Mouse (Mus musculus): Measurements from ENCODE around the gene Smyd2. TPM values are rescaled to one million over a fixed set of nuclear protein-coding genes. Genes with fewer than 3 reads are reported as not detected.
A peak's percentile ranks its signal among the peaks of the same experiment; 100 is the strongest.

Smyd2 gene
- total RNA-seq, 2 experiments from 2014 or later, result 77.5 to 83.2 TPM

DNA sequence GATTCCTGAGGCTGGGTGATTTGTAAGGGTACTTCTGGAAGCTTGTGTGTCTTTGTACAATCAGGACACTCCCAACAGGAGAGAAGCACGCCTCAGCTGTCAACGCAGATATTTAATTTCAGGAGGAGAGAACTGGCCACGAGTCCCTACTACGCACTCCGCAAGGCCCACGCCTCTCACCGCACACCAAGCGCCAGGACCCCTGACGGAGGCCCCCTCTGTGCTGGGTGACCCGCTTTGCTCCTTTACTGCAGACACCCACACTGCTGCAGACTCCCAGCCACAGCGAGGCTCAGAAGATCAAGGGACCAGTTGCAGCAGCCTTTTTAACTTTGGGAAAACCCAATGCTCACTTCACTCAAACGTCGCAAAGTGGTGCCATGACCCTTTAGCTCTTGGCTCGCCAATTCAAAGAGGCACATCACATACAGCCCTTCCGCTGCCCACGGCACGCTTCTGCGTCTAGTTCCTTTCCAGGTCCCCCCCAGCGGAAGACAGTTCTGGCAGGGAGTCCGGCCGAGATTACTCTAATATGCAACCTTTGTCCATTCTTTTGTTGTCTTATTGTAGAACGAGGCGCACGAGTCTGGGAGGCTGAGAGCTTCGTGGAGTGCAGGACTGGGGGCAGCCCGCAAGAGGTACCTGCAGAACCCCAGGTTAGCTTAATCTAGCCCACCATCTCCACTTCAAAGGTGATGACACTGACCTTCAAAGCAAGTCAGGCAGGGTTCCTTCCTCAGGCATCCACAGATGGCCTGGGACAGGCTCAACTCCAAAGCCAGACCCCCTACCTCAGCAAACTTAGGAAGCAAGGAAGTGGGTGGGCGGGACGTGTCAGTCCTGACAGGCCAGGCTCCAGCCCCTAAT, 1.2 kb downstream of the Smyd2 start:
- DNase-seq (ENCODE audit: extremely low spot score in 1 of 2, low spot score in 1 of 2), result no peak

DNA sequence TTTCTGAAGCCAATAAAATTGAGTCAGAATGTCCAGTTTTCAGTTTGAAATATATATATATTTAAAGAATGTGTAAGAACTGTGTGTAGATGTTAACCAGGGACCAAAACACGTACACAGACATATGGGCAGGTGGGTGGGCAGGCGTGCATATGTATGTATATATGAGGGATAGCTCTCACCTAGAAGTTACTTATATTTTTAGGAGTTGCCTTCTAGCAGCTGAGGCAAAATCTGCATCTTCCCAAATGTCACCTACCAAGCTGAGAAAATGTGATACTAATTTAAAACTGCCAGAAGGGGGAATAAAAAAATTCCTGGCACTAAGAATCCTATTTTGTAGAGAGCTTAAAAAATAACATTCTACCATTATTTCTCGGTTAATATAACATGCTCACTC, 2.4 kb downstream of the Smyd2 start:
- DNase-seq (ENCODE audit: extremely low spot score in 1 of 2, low spot score in 1 of 2), result no peak

GRCm38 (mm10) chr1:189917126-189917500, 5.0 kb downstream of the Smyd2 start:
- no peak for DNase-seq (ENCODE audit: extremely low spot score in 1 of 2, low spot score in 1 of 2)

DNA sequence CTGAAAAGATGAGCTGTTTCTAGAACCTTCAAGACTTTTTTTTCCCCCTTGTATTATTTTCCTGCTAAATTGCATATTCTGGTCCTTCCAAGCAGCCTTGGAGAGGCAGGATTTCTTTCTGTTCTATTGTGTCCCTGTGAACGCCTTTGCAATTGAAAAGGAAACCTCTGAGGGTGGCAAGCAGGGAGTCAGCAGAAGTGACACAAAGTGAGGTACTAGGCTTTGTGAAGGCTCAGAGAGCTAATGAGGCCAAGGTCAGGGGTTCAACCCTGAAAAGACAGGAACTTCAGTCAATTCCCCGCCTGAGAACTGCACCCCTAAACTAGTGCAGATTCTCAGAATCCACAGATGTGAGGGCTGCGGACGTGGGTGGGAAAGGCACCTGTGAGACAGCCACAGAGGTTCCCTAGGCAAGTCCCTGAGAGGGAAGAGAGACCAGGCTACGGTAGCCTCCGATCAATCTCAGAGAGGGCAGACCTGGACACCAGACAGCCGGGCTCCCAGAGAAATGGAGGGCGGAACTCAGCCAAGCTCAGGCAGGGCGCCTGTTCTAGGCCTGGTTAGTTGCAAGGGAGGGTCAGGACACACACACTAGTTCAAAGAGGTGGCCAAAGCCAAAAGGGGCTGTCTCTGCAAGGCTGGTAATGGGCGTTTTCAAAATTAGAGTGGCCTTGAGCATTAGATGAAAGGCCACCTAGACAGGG, 5.6 kb downstream of the Smyd2 start:
- no peak for DNase-seq (ENCODE audit: extremely low spot score in 1 of 2, low spot score in 1 of 2)

- no peak for DNase-seq (ENCODE audit: extremely low spot score in 1 of 2, low spot score in 1 of 2)
These were observed 8.9 kb downstream of the Smyd2 start for GRCm38 (mm10) chr1:189913093-189913760.

GRCm38 (mm10) chr1:189910685-189911345, 11.3 kb downstream of the Smyd2 start:
- DNase-seq (ENCODE audit: extremely low spot score in 1 of 2, low spot score in 1 of 2), result no peak

DNA sequence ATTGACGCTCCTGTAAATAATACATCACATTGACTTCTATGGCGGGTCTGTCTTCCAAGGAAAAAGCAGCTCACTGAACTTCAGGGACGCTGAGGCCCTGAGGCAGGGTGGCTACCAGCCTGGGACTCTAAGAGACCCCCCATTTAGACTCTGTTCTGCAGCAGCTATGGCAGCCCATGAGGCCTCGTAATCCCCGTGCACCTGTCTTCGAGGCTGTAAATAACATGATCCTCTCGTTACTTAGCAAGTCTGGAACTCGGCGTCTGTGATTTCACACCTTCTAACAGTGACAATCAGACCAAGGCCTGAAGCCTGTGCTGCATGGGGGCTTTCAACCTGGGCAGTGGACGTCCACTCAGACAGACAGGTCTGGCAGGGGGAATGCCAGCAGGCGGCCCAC, 19.0 kb downstream of the Smyd2 start:
- no peak for DNase-seq (ENCODE audit: extremely low spot score in 1 of 2, low spot score in 1 of 2)

DNA sequence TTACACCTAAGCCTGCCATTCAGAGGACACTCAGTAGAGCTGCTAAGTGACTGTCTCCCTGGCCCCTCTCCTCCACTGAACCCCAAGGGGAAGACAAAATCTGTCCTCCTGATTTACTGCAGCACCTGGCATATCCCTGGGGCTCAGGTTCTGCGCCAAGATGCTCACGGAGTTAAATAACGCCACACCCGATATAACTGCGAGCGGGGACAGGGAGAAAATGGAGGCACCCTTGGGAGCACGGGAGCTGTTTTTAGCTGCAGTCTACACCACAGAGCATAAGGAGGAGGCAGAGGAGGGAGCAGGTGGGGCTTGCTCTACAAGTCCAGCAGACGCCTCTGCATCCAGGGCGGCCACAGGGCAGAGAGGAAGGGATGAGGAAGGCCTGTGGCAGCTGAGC, 19.8 kb downstream of the Smyd2 start:
- no peak for DNase-seq (ENCODE audit: extremely low spot score in 1 of 2, low spot score in 1 of 2)

GRCm38 (mm10) chr1:189899526-189899925, 22.6 kb downstream of the Smyd2 start:
- no peak for DNase-seq (ENCODE audit: extremely low spot score in 1 of 2, low spot score in 1 of 2)

DNA sequence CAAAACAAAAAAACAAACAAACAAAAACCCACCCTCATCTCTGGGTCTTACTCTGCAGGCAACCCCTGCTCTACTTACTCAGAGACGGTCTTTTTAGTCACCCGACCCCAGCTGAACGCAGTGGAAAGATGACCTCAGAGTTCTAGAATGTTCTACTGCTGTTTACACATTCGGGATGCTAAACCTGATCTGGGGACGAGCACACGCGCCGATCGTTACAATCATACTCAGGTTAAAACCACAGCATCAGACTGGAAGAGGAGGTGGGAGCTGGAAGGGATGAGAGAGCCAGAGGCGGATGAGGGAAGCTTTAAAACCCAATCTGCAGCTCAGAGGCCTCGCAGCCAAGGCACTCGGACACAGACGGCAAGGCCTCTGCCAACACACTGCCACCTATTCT, 23.5 kb downstream of the Smyd2 start:
- no peak for DNase-seq (ENCODE audit: extremely low spot score in 1 of 2, low spot score in 1 of 2)

DNA sequence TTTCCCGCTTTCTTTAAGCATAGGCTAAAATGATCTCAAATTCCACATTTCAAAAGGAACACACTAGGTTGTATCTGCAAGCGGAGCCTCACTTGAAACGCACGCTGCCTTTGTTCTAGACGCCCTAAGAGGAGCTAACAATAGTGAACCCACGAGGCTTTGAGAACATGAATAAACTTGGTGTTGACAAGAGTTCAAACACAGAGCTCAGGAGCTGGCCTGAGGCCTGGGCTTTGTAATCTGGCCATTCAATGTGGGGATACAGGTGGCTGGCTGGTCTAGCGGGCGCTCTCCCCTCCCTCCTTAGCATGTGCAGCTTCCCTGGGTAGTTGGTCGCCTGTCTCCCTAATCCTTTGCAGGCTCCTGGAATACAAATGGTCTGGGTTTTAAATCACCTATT, 24.3 kb downstream of the Smyd2 start:
- no peak for DNase-seq (ENCODE audit: extremely low spot score in 1 of 2, low spot score in 1 of 2)

- DNase-seq (ENCODE audit: extremely low spot score in 1 of 2, low spot score in 1 of 2), result no peak
These were observed 28.0 kb downstream of the Smyd2 start for GRCm38 (mm10) chr1:189894191-189894590.

GRCm38 (mm10) chr1:189888749-189889148, 33.4 kb downstream of the Smyd2 start:
- no peak for DNase-seq (ENCODE audit: extremely low spot score in 1 of 2, low spot score in 1 of 2)

GRCm38 (mm10) chr1:189887518-189887917, 34.6 kb downstream of the Smyd2 start:
- DNase-seq (ENCODE audit: extremely low spot score in 1 of 2, low spot score in 1 of 2), result peak; percentile 47 to 66

DNA sequence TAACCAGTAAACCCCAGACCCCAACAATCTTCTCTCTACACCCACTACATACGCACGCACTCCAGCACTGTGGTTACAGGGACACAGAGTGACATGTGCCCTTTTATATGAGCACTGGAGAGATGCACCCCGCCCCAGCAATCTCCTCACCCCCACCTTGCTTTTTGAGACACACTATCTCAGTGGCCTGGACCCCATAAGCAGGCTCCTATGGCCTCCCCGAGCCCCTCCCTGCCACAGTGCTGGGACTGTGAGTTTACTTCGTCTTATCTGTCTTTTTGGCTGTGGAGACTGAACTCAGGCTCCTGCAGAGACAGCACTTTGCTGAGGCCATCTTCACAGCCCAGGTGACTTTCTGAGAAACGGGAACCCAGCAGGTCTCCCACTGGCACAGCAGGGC, 36.2 kb downstream of the Smyd2 start:
- no peak for DNase-seq (ENCODE audit: extremely low spot score in 1 of 2, low spot score in 1 of 2)

GRCm38 (mm10) chr1:189884951-189885350, 37.2 kb downstream of the Smyd2 start:
- no peak for DNase-seq (ENCODE audit: extremely low spot score in 1 of 2, low spot score in 1 of 2)

GRCm38 (mm10) chr1:189883531-189884170, 38.5 kb downstream of the Smyd2 start:
- DNase-seq (ENCODE audit: extremely low spot score in 1 of 2, low spot score in 1 of 2), result peak in 1 of 2 experiments; percentile 51

DNA sequence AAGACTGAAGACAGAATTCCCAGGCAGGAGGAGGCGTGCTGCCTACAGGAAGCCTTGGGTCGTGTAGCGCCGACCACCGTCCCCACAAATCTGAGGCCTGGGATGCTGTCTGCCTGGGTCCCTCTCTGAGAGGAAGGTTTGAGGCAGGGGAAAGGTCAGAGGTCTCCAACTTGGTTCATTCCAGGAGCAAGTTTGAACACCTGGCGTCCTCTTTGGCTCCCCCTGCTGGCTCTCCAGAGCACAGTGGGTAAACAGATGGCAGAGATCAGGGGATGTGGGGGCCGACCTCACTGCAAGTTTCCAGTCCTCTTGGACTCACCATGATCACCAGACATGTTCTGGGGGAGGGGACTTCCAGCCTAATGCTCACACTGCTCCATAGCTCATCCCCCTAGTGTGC, 39.3 kb downstream of the Smyd2 start:
- peak in 1 of 2 experiments; percentile 61 for DNase-seq (ENCODE audit: extremely low spot score in 1 of 2, low spot score in 1 of 2)

DNA sequence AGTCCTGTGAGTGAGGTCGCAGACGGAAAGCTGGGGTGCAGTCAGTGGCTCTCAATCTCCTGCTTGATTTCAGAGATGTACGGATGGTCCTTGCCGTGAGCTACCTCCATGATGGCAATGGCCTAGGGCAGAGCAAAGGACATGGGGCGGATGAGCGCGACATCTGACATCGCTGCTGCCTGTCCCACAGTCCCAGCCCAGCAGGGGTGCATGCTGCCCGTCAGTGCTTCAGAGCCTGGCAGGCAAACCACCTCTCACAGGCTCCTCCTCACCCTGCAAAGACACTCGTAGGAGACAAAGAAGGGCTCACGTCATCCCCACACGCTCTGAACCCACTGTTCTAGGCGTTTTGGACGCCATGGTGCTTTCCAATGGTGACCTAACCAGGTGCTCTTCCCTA, 41.4 kb downstream of the Smyd2 start:
- DNase-seq (ENCODE audit: extremely low spot score in 1 of 2, low spot score in 1 of 2), result no peak

- no peak for DNase-seq (ENCODE audit: extremely low spot score in 1 of 2, low spot score in 1 of 2)
These were observed 42.2 kb downstream of the Smyd2 start for GRCm38 (mm10) chr1:189879965-189880364.

Data from layer of hippocampus, postnatal 25 days (tissue).